Mouse (Mus musculus): ENCODE measurements around the gene Gdpd1. TPM values are rescaled to one million over a fixed set of nuclear protein-coding genes. Genes with fewer than 3 reads are reported as not detected.
"Not testable (repeated sequence)": the region's sequence is repeated elsewhere in the genome, so short reads cannot be mapped to it uniquely, and the experiment has no call there.

Gene Gdpd1
- polyA plus RNA-seq, 1 experiment from 2014 or later, result 94.8 TPM

- Histone ChIP-seq H3K27me3 (ENCODE audit: control insufficient read depth, insufficient read depth, low read length) (no peaks in the 10 kb centered on the region), H3K4me3 (ENCODE audit: low read depth, low read length) (peak overlapping the region; percentile 79), H3K9ac (ENCODE audit: low read length) (no peak overlapping the region), H3K9me3 (ENCODE audit: control insufficient read depth, low read length) (no peaks in the 10 kb centered on the region), H3K27ac (ENCODE audit: low read depth, low read length) (no peak overlapping the region), H3K36me3 (ENCODE audit: control insufficient read depth, insufficient read depth, low read length) (peaks cover 5% of the 10 kb centered on the region; the same call in 1 of the 2 replicates), H3K4me1 (ENCODE audit: control insufficient read depth, insufficient read depth, low read length) (peaks cover 19% of the 10 kb centered on the region), H3K4me2 (peak overlapping the region; percentile 95)
- WGBS, result 91% methylated on average over 13 of the region's 13 CpGs
- no peak for DNase-seq (ENCODE audit: low spot score, missing footprints)
- ATAC-seq (ENCODE audit: low FRiP score), result no peak
Observed at GRCm38 (mm10) chr11:87085461-87085860, 11.6 kb upstream of the Gdpd1 start.

- Histone ChIP-seq H3K27ac (ENCODE audit: low read depth, low read length) (no peak overlapping the region), H3K27me3 (ENCODE audit: control insufficient read depth, insufficient read depth, low read length) (no peaks in the 10 kb centered on the region), H3K9me3 (ENCODE audit: control insufficient read depth, low read length) (no peaks in the 10 kb centered on the region), H3K4me1 (ENCODE audit: control insufficient read depth, insufficient read depth, low read length) (peaks cover 19% of the 10 kb centered on the region), H3K4me2 (no peak overlapping the region), H3K4me3 (ENCODE audit: low read depth, low read length) (no peak overlapping the region), H3K9ac (ENCODE audit: low read length) (no peak overlapping the region), H3K36me3 (ENCODE audit: control insufficient read depth, insufficient read depth, low read length) (peaks cover 13% of the 10 kb centered on the region)
- WGBS, result 86% methylated on average over 1 of the region's 1 CpGs
- DNase-seq (ENCODE audit: low spot score, missing footprints), result no peak
- no peak for ATAC-seq (ENCODE audit: low FRiP score)
Observed at GRCm38 (mm10) chr11:87083712-87084111, 9.8 kb upstream of the Gdpd1 start.

- peaks cover 7% of the 10 kb centered on the region for H3K4me1 ChIP-seq (ENCODE audit: control insufficient read depth, insufficient read depth, low read length)
- peak overlapping the region; percentile 95 for H3K9ac ChIP-seq (ENCODE audit: low read length)
- peaks cover 4% of the 10 kb centered on the region for H3K36me3 ChIP-seq (ENCODE audit: control insufficient read depth, insufficient read depth, low read length)
- no peaks in the 10 kb centered on the region for H3K27me3 ChIP-seq (ENCODE audit: control insufficient read depth, insufficient read depth, low read length)
- H3K4me2 ChIP-seq, result peak overlapping the region; percentile 83
- under 1% methylated on average over 24 of the region's 24 CpGs for WGBS
- ATAC-seq (ENCODE audit: low FRiP score), result peak; percentile 74
- peak overlapping the region; percentile 95 for H3K27ac ChIP-seq (ENCODE audit: low read depth, low read length)
- DNase-seq (ENCODE audit: low spot score, missing footprints), result peak; percentile 98
- peak overlapping the region; percentile 60 for H3K4me3 ChIP-seq (ENCODE audit: low read depth, low read length)
- no peaks in the 10 kb centered on the region for H3K9me3 ChIP-seq (ENCODE audit: control insufficient read depth, low read length)
Observed at GRCm38 (mm10) chr11:87073343-87073865, 458 bp downstream of the Gdpd1 start.

- WGBS, result 76% methylated on average over 3 of the region's 3 CpGs
- DNase-seq (ENCODE audit: low spot score, missing footprints), result no peak
- H3K36me3 ChIP-seq (ENCODE audit: control insufficient read depth, insufficient read depth, low read length), result 0 out of 2 replicates have a peak, but pooled peaks cover 2% of the 10 kb centered on the region
Observed at GRCm38 (mm10) chr11:87062087-87062486, 11.8 kb downstream of the Gdpd1 start.

GRCm38 (mm10) chr11:87060410-87060809 is 13.5 kb downstream of the Gdpd1 start:
- ATAC-seq (ENCODE audit: low FRiP score) (no peak), DNase-seq (ENCODE audit: low spot score, missing footprints) (no peak)
- Histone ChIP-seq H3K27ac (ENCODE audit: low read depth, low read length) (no peak overlapping the region), H3K27me3 (ENCODE audit: control insufficient read depth, insufficient read depth, low read length) (no peaks in the 10 kb centered on the region), H3K9ac (ENCODE audit: low read length) (no peak overlapping the region), H3K4me3 (ENCODE audit: low read depth, low read length) (no peak overlapping the region), H3K9me3 (ENCODE audit: control insufficient read depth, low read length) (no peaks in the 10 kb centered on the region), H3K36me3 (ENCODE audit: control insufficient read depth, insufficient read depth, low read length) (0 out of 2 replicates have a peak, but pooled peaks cover 2% of the 10 kb centered on the region), H3K4me1 (ENCODE audit: control insufficient read depth, insufficient read depth, low read length) (no peaks in the 10 kb centered on the region), H3K4me2 (no peak overlapping the region)
- 95% methylated on average over 2 of the region's 2 CpGs for WGBS

More at GRCm38 (mm10) chr11:87062087-87062486, 11.8 kb downstream of the Gdpd1 start:
- Histone ChIP-seq H3K4me1 (ENCODE audit: control insufficient read depth, insufficient read depth, low read length) (no peaks in the 10 kb centered on the region), H3K4me3 (ENCODE audit: low read depth, low read length) (no peak overlapping the region), H3K27ac (ENCODE audit: low read depth, low read length) (no peak overlapping the region), H3K9me3 (ENCODE audit: control insufficient read depth, low read length) (no peaks in the 10 kb centered on the region), H3K9ac (ENCODE audit: low read length) (no peak overlapping the region), H3K27me3 (ENCODE audit: control insufficient read depth, insufficient read depth, low read length) (no peaks in the 10 kb centered on the region), H3K4me2 (no peak overlapping the region)
- ATAC-seq (ENCODE audit: low FRiP score), result no peak

- ATAC-seq (ENCODE audit: low FRiP score) (no peak), DNase-seq (ENCODE audit: low spot score, missing footprints) (no peak)
- H3K4me2 ChIP-seq, result no peak overlapping the region
- H3K4me1 ChIP-seq (ENCODE audit: control insufficient read depth, insufficient read depth, low read length), result no peaks in the 10 kb centered on the region
- no peak overlapping the region for H3K27ac ChIP-seq (ENCODE audit: low read depth, low read length)
- 0 out of 2 replicates have a peak, but pooled peaks cover 2% of the 10 kb centered on the region for H3K36me3 ChIP-seq (ENCODE audit: control insufficient read depth, insufficient read depth, low read length)
- H3K27me3 ChIP-seq (ENCODE audit: control insufficient read depth, insufficient read depth, low read length), result no peaks in the 10 kb centered on the region
- no peak overlapping the region for H3K4me3 ChIP-seq (ENCODE audit: low read depth, low read length)
- 93% methylated on average over 6 of the region's 6 CpGs for WGBS
- no peaks in the 10 kb centered on the region for H3K9me3 ChIP-seq (ENCODE audit: control insufficient read depth, low read length)
- H3K9ac ChIP-seq (ENCODE audit: low read length), result no peak overlapping the region
Observed at GRCm38 (mm10) chr11:87056286-87056685, 17.6 kb downstream of the Gdpd1 start.

GRCm38 (mm10) chr11:87048900-87049299 is 25.0 kb downstream of the Gdpd1 start:
- WGBS, result 96% methylated on average over 7 of the region's 7 CpGs
- H3K4me2 ChIP-seq; H3K4me3 ChIP-seq (ENCODE audit: low read depth, low read length); H3K36me3 ChIP-seq (ENCODE audit: control insufficient read depth, insufficient read depth, low read length); H3K9me3 ChIP-seq (ENCODE audit: control insufficient read depth, low read length); H3K27me3 ChIP-seq (ENCODE audit: control insufficient read depth, insufficient read depth, low read length); ATAC-seq (ENCODE audit: low FRiP score); DNase-seq (ENCODE audit: low spot score, missing footprints); H3K4me1 ChIP-seq (ENCODE audit: control insufficient read depth, insufficient read depth, low read length); H3K27ac ChIP-seq (ENCODE audit: low read depth, low read length); H3K9ac ChIP-seq (ENCODE audit: low read length): not testable (repeated sequence)

- peaks cover 11% of the 10 kb centered on the region for H3K36me3 ChIP-seq (ENCODE audit: control insufficient read depth, insufficient read depth, low read length)
- ATAC-seq (ENCODE audit: low FRiP score), result no peak
- no peaks in the 10 kb centered on the region for H3K27me3 ChIP-seq (ENCODE audit: control insufficient read depth, insufficient read depth, low read length)
- no peaks in the 10 kb centered on the region for H3K4me1 ChIP-seq (ENCODE audit: control insufficient read depth, insufficient read depth, low read length)
- no peaks in the 10 kb centered on the region for H3K9me3 ChIP-seq (ENCODE audit: control insufficient read depth, low read length)
- no peak overlapping the region for H3K4me2 ChIP-seq
- DNase-seq (ENCODE audit: low spot score, missing footprints), result no peak
- 95% methylated on average over 5 of the region's 5 CpGs for WGBS
- no peak overlapping the region for H3K9ac ChIP-seq (ENCODE audit: low read length)
- H3K27ac ChIP-seq (ENCODE audit: low read depth, low read length), result no peak overlapping the region
- H3K4me3 ChIP-seq (ENCODE audit: low read depth, low read length), result no peak overlapping the region
Observed at GRCm38 (mm10) chr11:87046968-87047367, 26.9 kb downstream of the Gdpd1 start.

- no peaks in the 10 kb centered on the region for H3K4me1 ChIP-seq (ENCODE audit: control insufficient read depth, insufficient read depth, low read length)
- WGBS, result 87% methylated on average over 3 of the region's 3 CpGs
- H3K4me3 ChIP-seq (ENCODE audit: low read depth, low read length), result no peak overlapping the region
- no peak overlapping the region for H3K4me2 ChIP-seq
- no peaks in the 10 kb centered on the region for H3K9me3 ChIP-seq (ENCODE audit: control insufficient read depth, low read length)
- ATAC-seq (ENCODE audit: low FRiP score) (no peak), DNase-seq (ENCODE audit: low spot score, missing footprints) (no peak)
- H3K27me3 ChIP-seq (ENCODE audit: control insufficient read depth, insufficient read depth, low read length), result no peaks in the 10 kb centered on the region
- H3K9ac ChIP-seq (ENCODE audit: low read length), result no peak overlapping the region
- no peak overlapping the region for H3K27ac ChIP-seq (ENCODE audit: low read depth, low read length)
- H3K36me3 ChIP-seq (ENCODE audit: control insufficient read depth, insufficient read depth, low read length), result peaks cover 15% of the 10 kb centered on the region
Observed at GRCm38 (mm10) chr11:87043052-87043451, 30.8 kb downstream of the Gdpd1 start.
